In genomic region chr11:121451216-121451726, GRCm38 (mm10) we compare ENCODE assay signal across 8 mouse cellular contexts. TPM values are rescaled to one million over a fixed set of nuclear protein-coding genes. Genes with fewer than 3 reads are reported as not detected.
DNase-seq lines count a peak whose midpoint lies in the region; ATAC-seq and TF ChIP-seq lines count a peak whose summit lies in the region.

No protein-coding gene starts in this region.

- TF ChIP-seq EP300 in liver, postnatal 0 days (IDR thresholded peaks at IDR 0.05; ENCODE audit: low read depth) = no peak

- H3K27me3 ChIP-seq in heart, embryonic 15.5 days = no peaks in the 10 kb centered on the region
- peaks cover 17% of the 10 kb centered on the region for H3K27me3 ChIP-seq in G1E (ENCODE audit: insufficient read depth, low read length)
- H3K27me3 ChIP-seq in forebrain, embryonic 13.5 days = no peaks in the 10 kb centered on the region
- H3K27me3 ChIP-seq in liver, postnatal 0 days (ENCODE audit: insufficient read depth, low read length) = peaks cover 1% of the 10 kb centered on the region; the same call in 1 of the 2 replicates

- no peak for DNase-seq in heart, adult 11 months
- DNase-seq in G1E (ENCODE audit: low spot score) = no peak
- DNase-seq in liver, postnatal 0 days = no peak
- DNase-seq in MN1 (ENCODE audit: low spot score) = no peak
- no peak for DNase-seq in frontal cortex, postnatal 14 days (ENCODE audit: low spot score in 2 of 2)
- DNase-seq in urinary bladder, postnatal 10 days (ENCODE audit: low spot score) = no peak

- WGBS in heart, embryonic 15.5 days = 21% methylated on average over 9 of the region's 9 CpGs
- WGBS in forebrain, embryonic 13.5 days = 18% methylated on average over 9 of the region's 9 CpGs
- WGBS in liver, postnatal 0 days (ENCODE audit: insufficient replicate concordance) = 27% methylated on average over 9 of the region's 9 CpGs

- H3K4me2 ChIP-seq in heart, embryonic 15.5 days = peak overlapping the region; percentile 67
- peak overlapping the region; percentile 81 for H3K4me2 ChIP-seq in forebrain, embryonic 13.5 days
- H3K4me2 ChIP-seq in liver, postnatal 0 days (ENCODE audit: low read depth, low read length) = peak overlapping the region; percentile 82

- peak overlapping the region; percentile 57 for H3K27ac ChIP-seq in heart, embryonic 15.5 days
- peak overlapping the region; percentile 40; the same call in 1 of the 2 replicates for H3K27ac ChIP-seq in forebrain, embryonic 13.5 days
- no peak overlapping the region for H3K27ac ChIP-seq in liver, postnatal 0 days (ENCODE audit: low read depth)

- ATAC-seq in heart, embryonic 15.5 days (replicated peaks; ENCODE audit: insufficient number of reproducible peaks, insufficient read depth, low FRiP score, low read depth) = no peak
- ATAC-seq in G1E (ENCODE audit: extremely low read depth, insufficient number of reproducible peaks, low FRiP score, poor library complexity, severe bottlenecking) = no peak
- no peak for ATAC-seq in forebrain, embryonic 13.5 days
- ATAC-seq in liver, postnatal 0 days = no peak

- peaks cover 16% of the 10 kb centered on the region for H3K4me1 ChIP-seq in heart, embryonic 15.5 days (replicated peaks)
- peaks cover 23% of the 10 kb centered on the region for H3K4me1 ChIP-seq in G1E (ENCODE audit: insufficient read depth, low read depth, low read length)
- H3K4me1 ChIP-seq in forebrain, embryonic 13.5 days = peaks cover 21% of the 10 kb centered on the region
- peaks cover 15% of the 10 kb centered on the region for H3K4me1 ChIP-seq in liver, postnatal 0 days (ENCODE audit: insufficient read depth)

- H3K9ac ChIP-seq in heart, embryonic 15.5 days = peak overlapping the region; percentile 15; the same call in 1 of the 2 replicates
- H3K9ac ChIP-seq in forebrain, embryonic 13.5 days = peak overlapping the region; percentile 83; the same call in 1 of the 2 replicates
- H3K9ac ChIP-seq in liver, postnatal 0 days (replicated peaks) = 0 out of 2 replicates have a peak overlapping the region, but pooled peaks have one; percentile 7

- 0 out of 2 replicates have a peak, but pooled peaks cover 4% of the 10 kb centered on the region for H3K36me3 ChIP-seq in heart, embryonic 15.5 days
- H3K36me3 ChIP-seq in G1E (replicated peaks) = peaks cover 26% of the 10 kb centered on the region
- peaks cover 12% of the 10 kb centered on the region; the same call in 1 of the 2 replicates for H3K36me3 ChIP-seq in forebrain, embryonic 13.5 days (ENCODE audit: poor library complexity, severe bottlenecking)
- peaks cover 9% of the 10 kb centered on the region; the same call in 1 of the 2 replicates for H3K36me3 ChIP-seq in liver, postnatal 0 days (replicated peaks; ENCODE audit: insufficient read depth, low read length)

- no peaks in the 10 kb centered on the region for H3K9me3 ChIP-seq in heart, embryonic 15.5 days (replicated peaks)
- no peaks in the 10 kb centered on the region for H3K9me3 ChIP-seq in G1E (replicated peaks)
- H3K9me3 ChIP-seq in forebrain, embryonic 13.5 days (replicated peaks) = no peaks in the 10 kb centered on the region
- H3K9me3 ChIP-seq in liver, postnatal 0 days (ENCODE audit: low read length) = no peaks in the 10 kb centered on the region

- TF ChIP-seq CTCF in G1E (IDR thresholded peaks at IDR 0.05; ENCODE audit: low read depth, low read length) = no peak
- no peak for TF ChIP-seq CTCF in liver, postnatal 0 days (IDR thresholded peaks at IDR 0.05; ENCODE audit: low read depth)

- peak overlapping the region; percentile 89 for H3K4me3 ChIP-seq in heart, embryonic 15.5 days
- peak overlapping the region; percentile 93 for H3K4me3 ChIP-seq in G1E (ENCODE audit: low read depth, low read length)
- peak overlapping the region; percentile 70 for H3K4me3 ChIP-seq in forebrain, embryonic 13.5 days
- peak overlapping the region; percentile 77 for H3K4me3 ChIP-seq in liver, postnatal 0 days (ENCODE audit: low read depth, low read length)

RNA-seq across cellular contexts. Expression of gene Tbcd, which starts 0.5 kb away (rescaled TPM):
- polyA plus RNA-seq in heart, embryonic 15.5 days (2015; fragmentation: Nextera tagmentation; extraction: Ambion mirVana) = 17.3 and 25.2 TPM in 2 replicates
- total RNA-seq in G1E (2014; fragmentation: Nextera tagmentation) (35.7 and 40.0 TPM in 2 replicates), G1E (2017) (47.6 and 53.7 TPM in 2 replicates)
- polyA plus RNA-seq in G1E (2012) = 5.4 and 5.8 TPM in 2 replicates
- 45.2 and 50.0 TPM in 2 replicates for polyA plus RNA-seq in forebrain, embryonic 13.5 days (2015; fragmentation: Nextera tagmentation; extraction: Ambion mirVana)
- polyA plus RNA-seq in liver, postnatal 0 days (2015; fragmentation: Nextera tagmentation; extraction: Ambion mirVana) = 20.0 and 21.2 TPM in 2 replicates

RNA-seq across cellular contexts. Expression of gene Fn3k, which starts 16.6 kb away (rescaled TPM):
- polyA plus RNA-seq in heart, embryonic 15.5 days (2015; fragmentation: Nextera tagmentation; extraction: Ambion mirVana) = 11.7 and 14.9 TPM in 2 replicates
- total RNA-seq in G1E (2014; fragmentation: Nextera tagmentation) (1.0 and 65.8 TPM in 2 replicates), G1E (2017) (2.3 and 3.0 TPM in 2 replicates)
- 0.04 and 0.15 TPM in 2 replicates for polyA plus RNA-seq in G1E (2012)
- 2.3 and 2.5 TPM in 2 replicates for polyA plus RNA-seq in forebrain, embryonic 13.5 days (2015; fragmentation: Nextera tagmentation; extraction: Ambion mirVana)
- 14.6 and 19.2 TPM in 2 replicates for polyA plus RNA-seq in liver, postnatal 0 days (2015; fragmentation: Nextera tagmentation; extraction: Ambion mirVana)

RNA-seq across cellular contexts. Expression of gene Fn3krp, which starts 30.1 kb away (rescaled TPM):
- 5.8 and 6.2 TPM in 2 replicates for polyA plus RNA-seq in heart, embryonic 15.5 days (2015; fragmentation: Nextera tagmentation; extraction: Ambion mirVana)
- 15.4 and 21.1 TPM in 2 replicates for total RNA-seq in G1E (2014; fragmentation: Nextera tagmentation)
- total RNA-seq in G1E (2017) = 11.6 and 12.1 TPM in 2 replicates
- 2.5 and 3.1 TPM in 2 replicates for polyA plus RNA-seq in G1E (2012)
- 10.3 and 11.0 TPM in 2 replicates for polyA plus RNA-seq in forebrain, embryonic 13.5 days (2015; fragmentation: Nextera tagmentation; extraction: Ambion mirVana)
- 12.2 and 14.6 TPM in 2 replicates for polyA plus RNA-seq in liver, postnatal 0 days (2015; fragmentation: Nextera tagmentation; extraction: Ambion mirVana)

Comparison
In these comparisons a context has a peak if more than half of its experiments do, and no peak if none do; other contexts are left out.
1. H3K9ac ChIP-seq: peak in every context shown above with its lines; median percentile 83 in forebrain, embryonic 13.5 days; 15 in heart, embryonic 15.5 days; 7 in liver, postnatal 0 days.